Mouse (Mus musculus) heart, adult 11 months (tissue): Measurements from ENCODE around the gene Fat1.
A peak's percentile ranks its signal among the peaks of the same experiment; 100 is the strongest.
"Not testable (repeated sequence)": the region's sequence is repeated elsewhere in the genome, so short reads cannot be mapped to it uniquely, and the experiment has no call there.

Source experiments
- DNase-seq: peaks from one replicate; pipeline ENCODE4 v3.0.0; 2022

Gene Fat1

DNA sequence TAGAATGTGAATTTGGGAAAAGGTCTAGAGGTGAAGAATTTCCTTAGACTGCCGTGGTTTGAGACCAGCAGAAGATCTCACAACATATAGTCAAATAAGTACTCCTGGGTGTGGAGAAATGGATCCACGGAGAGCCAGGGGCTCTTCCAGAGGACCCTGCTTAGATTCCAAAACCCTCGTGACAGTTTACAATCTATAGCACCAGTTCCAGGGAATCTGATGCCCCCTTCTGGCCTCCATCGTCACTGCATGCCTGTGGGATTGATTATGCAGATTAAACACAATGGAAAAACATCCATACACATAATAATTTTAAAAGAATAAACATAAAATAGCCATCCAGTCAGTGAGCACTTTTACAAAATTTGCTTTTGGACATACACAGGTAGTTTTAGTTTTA is 75.4 kb downstream of the Fat1 start:
- no peak for DNase-seq

DNA sequence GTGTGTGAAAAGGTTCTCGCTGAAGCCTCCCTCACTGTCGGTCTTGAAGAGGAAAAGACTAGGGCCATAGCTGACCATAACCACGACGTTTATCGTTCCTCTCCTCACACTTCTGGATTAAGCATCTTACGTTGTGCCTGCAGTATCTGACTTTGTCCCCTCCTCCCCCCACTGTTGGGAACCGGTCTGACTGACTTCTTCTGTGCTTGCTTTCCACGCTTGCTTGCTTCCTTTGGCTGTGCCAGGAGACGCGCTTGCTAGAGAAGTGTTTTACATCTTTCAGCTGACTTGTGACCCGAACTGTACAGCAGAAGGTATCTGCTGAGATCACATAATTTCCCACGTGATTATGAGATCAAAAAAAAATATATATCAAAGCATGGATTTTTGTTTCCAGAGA is 76.5 kb downstream of the Fat1 start:
- peak; percentile 25 for DNase-seq

DNA sequence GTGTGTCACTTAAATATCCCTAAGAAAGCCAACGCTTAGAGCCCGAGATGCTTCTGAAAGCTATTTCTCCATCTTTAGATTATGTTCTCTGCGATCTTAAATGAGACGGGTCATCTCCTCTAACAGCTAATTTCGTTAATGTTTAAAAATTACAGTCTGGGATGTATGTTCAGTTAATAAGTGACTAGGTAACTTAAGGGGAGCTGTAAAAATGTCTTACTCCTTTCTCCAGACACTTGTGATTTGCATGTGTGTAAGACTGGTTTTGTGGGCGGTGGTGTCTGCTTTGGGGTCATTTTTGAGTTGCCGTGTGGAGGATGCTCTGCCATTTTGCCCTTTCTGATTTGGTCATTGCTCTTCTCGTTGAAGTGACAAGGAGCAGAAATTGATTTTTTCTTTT is 78.6 kb downstream of the Fat1 start:
- DNase-seq: peak; percentile 11

DNA sequence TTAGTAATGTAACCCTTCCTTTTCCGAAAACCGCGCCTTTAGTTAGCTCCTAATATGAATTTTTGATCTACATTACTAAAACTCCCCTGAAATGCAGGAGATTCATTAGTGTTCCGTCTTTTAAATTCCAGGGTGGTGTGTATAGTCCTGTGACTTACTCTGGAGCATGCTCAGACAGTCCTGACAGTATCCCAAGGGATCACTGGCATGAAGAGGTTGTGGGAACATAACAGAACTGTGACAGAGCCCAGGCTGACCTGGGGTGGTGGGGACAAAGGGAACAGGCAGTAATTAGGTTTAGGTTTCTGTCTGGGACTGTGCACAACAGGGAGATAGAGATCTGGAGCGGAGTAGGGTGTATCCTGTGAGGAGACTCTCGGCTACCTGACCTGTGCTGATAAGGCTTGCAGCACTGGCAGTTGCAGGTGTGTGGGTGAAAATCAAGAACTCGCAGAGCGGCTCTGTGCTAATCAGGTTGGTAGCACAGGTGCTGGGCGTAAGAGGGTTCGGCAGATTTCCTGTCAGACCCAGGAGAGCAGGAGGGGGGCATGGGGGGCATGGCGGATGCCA is 79.3 kb downstream of the Fat1 start:
- DNase-seq: peak; percentile 79

DNA sequence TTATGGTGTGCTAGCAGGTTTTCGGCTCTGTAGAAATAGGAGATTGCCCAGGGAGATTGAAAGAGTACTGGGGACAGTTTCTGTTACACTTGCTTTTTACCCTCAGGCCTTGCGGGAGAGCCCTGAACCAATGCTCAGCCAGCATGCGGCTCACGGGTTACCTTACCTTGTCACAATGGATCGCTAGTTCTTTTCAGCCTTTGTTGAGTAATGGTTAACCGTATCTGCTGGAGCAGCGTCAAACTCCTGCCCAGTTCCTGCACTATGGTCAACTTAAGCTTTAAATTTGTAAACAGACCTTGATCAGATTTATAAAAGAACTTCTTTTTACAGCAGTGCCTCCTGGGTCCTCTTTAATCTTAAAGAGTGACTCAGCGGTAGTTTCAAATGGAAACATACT is 80.6 kb downstream of the Fat1 start:
- peak; percentile 64 for DNase-seq

DNA sequence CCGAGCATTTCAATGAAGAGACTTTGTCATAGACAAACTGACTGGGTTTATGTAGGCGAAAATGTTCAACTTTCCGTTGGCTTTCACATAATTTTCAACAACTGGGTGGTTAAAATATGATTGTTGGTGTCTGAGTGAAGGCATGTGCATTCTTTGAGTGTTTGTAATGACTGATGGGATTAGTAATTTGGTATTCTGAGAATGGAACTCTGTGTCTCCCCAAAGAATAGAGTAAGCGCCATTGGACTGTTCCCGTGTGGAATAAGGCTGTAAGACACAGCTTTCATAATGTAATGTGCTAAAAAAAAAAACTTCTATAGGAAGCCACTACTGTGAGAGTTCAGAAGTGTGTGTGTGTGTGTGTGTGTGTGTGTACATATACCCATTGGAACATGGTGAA is 84.0 kb downstream of the Fat1 start:
- peak; percentile 13 for DNase-seq

DNA sequence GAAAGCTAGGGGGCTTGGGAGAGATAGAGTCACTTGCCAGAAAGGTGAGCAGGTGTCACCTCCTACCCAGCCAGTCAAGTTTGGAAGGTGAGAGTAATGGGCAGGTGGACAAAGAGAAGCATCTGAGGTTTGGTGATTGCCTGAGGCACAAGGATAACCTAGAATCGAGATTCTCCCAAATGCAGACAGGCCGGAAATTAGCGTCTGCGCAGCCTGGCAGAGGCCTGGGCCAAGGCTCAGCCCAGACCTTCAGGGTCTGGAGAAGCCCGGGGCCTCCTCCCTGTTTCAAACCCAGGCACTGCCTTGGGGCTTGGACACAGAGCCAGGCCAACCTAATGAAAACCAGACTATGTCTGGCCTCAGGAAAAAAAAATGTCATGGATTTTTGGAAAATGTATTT is 85.9 kb downstream of the Fat1 start:
- peak; percentile 87 for DNase-seq

DNA sequence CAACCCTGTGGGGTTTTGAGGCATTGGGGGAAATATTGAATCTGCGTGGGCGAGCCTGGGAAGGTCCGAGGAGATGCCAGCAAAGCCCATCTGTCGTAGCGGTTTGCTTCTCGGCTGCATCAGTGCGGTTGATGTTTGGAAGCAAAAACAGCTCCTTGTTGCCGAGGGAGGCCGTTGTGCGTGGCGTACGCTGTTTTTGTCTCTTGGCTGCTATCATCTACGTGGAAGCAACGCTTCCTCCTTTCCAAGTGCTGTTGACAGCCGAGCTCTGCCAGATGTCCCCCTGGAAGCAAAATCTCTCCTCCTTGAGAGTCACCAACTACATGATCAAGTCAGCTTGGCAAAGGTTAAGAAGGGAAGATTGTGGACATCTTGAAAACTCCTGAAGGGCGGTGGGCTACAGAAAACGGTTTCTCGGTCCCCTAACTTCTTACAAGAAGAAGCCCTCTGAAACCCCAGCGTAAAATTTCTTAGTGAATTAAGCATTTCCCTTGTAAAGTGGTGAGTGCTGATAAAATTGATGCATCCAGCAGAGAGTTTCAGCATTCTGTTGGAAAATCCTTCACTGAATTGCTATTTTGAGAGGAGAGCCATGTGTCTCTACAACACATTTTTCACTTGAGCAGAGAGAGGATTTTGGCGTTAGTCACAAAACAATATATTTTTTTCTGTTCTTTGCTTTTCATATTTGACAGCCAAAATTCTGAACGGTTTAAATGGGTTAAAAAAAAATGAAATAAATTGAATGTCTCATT is 86.8 kb downstream of the Fat1 start:
- DNase-seq: peak; percentile 92

DNA sequence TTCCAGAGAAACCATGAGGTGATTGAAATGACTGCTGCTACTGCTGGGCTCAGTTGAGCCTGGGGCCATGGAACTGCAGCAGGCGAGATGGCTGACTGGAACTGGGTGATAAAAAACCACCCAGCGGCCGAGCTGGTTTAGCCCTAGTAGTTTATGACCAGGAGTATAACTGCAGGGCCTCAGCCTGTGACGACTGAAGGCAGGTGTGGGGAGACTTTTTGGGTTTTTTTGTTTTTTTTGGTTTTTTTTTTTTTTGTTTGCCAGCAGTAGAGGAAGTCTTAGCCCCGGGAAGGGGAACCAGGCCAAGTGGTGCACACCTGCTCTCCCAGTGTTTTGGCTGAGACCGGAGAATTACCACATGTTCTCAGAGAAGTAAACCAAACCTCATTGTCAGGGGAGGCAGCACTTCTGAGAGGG is 92.8 kb downstream of the Fat1 start:
- peak; percentile 78 for DNase-seq

DNA sequence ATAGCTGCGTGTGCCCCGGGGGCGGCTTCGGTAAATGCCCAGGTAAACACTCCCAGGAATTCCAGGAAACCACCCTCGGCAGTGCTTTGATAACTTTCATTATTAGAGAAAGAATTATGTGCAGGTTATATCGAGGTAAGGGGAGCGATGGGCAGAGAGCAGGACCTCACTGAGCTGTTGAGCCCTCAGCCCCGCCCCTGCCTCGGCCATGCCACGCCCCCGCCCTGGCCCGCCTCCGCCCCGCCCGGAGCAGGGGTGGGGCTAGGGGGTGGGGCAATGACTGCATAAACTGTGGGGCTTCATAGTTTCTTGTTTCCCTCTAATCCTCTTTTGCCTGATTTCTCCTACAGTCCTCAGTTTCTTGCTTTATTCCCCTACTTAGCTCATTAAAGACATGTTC is 103.1 kb downstream of the Fat1 start:
- DNase-seq: peak; percentile 81

DNA sequence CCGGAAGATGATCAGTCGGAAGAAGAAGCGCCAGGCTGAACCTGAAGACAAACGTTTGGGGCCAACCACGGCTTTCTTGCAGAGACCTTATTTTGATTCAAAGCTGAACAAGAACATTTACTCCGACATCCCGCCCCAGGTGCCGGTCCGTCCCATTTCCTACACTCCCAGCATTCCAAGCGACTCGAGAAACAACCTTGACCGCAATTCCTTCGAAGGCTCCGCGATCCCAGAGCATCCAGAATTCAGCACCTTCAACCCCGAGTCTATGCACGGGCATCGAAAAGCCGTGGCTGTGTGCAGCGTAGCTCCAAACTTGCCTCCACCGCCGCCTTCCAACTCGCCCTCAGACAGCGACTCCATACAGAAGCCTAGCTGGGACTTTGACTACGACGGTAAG is 108.9 kb downstream of the Fat1 start:
- DNase-seq: peak; percentile 83

DNA sequence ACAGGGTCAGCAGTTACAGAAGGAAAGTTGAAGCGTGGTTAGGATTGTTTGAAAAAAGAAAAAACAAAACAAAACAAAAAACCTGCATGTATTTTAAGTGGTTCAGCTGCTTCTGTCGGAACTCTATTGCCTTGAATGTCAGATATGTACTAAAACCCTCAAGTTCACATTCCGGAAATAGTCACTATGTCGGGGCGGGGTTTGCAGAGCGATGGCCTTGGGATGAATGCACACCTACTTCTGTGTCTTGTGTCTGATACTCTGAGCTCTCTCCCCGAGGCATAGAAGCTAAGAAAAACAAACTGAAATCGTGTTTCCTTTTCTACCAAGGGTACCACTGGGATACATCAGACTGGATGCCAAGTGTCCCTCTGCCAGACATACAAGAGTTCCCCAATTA is 115.2 kb downstream of the Fat1 start:
- DNase-seq: no peak

DNA sequence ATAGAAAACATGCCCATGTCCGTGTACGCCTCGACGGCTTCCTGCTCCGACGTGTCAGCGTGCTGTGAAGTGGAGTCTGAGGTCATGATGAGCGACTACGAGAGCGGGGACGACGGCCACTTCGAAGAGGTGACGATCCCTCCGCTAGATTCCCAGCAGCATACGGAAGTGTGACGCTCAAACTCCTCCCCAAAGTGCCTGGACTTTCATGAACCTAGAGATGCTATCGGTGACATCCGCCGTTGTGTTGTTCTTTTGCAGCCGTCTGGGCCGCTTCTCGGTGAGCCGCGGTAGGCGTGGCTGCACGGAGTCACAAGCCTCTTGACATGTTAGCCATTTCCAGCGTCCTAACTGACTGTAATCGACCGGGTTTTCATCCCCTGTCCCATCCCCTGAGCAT is 116.0 kb downstream of the Fat1 start:
- peak; percentile 74 for DNase-seq

DNA sequence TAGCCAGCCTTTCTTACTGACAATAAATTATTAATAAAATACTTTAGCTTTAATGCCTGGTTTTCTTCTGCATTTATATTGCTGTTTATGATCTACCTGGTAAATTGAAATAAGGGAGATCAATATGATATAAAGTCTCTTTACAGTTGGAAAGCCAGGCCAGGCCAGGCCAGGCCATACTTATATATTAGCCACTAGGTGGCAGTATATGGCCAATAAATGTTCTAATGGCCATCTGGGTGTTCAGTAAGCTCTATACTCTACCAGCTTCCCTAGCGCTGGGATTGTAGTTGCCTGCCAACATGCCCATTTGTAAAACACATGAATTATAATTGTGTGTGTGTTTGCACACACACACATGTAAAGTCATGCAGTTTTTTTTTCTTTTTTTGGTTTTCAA is 117.0 kb downstream of the Fat1 start:
- DNase-seq: peak; percentile 31

DNA sequence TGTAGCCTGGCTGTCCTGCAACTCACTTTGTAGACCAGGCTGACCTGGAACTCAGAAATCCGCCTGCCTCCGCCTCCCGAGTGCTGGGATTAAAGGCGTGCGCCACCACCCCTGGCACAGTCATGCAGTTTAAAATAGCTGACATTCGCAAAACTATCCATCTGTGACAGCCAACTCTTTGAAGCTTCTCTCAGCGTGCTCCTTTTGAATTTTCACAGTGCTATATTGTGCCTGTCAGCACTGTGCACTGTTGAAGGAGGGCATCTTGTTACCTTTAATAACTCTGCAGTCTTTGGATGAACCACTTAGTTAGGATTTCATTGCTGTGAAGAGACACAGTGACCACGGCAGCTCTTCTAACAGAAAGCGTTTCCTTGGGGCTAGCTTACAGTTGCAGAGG is 117.4 kb downstream of the Fat1 start:
- DNase-seq: peak; percentile 28

DNA sequence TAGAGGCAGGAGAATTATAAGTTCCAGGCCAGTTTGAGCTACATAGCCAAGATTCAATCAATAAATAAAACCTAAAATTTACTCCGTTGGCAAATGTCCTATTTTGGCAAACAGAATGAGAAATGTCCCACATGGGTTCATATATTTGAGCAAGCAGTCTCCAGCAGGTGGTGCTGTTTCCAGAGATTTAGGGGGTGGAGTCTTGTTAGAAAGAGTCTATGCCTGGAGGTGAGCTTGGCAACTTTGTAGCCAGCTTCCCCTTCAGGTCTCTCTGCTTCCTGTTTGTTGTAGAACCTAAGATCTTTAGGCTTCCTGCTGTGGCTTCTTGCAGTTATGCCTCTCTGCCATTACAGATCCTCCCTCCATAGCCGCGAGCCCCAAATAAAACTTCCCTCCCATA is 120.3 kb downstream of the Fat1 start:
- DNase-seq: no peak

DNA sequence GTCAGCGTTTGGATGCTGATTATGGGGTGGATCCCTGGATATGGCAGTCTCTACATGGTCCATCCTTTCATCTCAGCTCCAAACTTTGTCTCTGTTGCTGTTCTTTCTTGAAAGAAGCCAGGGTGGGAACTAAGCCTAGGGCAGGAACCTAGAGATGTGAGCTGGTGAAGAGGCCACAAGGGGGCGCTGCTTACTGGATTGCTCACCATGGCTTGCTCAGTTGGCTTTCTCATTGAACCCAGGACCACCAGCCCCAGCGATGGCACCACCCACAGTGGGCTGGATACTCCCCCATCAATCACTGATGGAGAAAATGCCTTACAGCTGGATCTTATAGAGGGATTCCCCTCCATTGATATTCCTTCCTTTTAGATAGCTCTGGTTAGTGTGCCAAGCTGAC is 121.6 kb downstream of the Fat1 start:
- DNase-seq: no peak

DNA sequence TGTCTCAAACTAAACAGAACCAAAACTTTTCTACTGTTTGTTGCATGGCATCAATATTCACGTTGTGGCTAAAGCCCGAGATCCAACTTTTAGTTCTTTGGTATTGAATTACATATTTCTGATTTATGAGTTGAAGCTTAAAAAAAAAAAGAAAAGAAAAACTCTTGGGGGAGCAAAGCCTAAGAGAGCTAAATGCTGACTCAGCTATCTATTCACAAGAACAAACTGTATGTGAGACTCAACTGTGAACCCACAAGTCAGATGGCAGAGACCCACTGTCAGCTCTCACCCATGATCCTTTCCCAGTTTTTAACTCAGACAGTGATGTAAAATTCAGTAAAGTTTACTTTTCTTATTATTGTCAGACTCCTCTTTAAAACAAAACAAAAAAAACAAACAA is 124.8 kb downstream of the Fat1 start:
- no peak for DNase-seq

DNA sequence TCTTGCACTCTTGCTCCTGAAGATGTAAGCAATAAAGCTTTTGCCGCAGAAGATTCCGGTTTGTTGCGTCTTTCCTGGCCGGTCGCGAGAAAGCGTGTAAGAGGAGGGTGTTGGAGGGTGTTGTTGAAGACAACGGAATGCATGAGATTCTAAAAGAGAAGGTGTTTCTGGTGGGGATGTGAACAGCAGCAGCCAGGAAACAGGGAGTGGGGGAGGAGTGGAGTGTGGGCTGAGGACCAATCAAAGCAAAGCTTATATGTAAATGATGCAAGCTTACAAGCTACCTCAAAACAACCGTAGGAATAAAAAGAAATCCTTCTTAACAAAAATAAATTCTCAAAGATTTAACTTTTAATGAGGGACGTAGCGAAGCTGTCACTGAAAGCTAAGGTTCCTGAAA is 127.1 kb downstream of the Fat1 start:
- DNase-seq: no peak

DNA sequence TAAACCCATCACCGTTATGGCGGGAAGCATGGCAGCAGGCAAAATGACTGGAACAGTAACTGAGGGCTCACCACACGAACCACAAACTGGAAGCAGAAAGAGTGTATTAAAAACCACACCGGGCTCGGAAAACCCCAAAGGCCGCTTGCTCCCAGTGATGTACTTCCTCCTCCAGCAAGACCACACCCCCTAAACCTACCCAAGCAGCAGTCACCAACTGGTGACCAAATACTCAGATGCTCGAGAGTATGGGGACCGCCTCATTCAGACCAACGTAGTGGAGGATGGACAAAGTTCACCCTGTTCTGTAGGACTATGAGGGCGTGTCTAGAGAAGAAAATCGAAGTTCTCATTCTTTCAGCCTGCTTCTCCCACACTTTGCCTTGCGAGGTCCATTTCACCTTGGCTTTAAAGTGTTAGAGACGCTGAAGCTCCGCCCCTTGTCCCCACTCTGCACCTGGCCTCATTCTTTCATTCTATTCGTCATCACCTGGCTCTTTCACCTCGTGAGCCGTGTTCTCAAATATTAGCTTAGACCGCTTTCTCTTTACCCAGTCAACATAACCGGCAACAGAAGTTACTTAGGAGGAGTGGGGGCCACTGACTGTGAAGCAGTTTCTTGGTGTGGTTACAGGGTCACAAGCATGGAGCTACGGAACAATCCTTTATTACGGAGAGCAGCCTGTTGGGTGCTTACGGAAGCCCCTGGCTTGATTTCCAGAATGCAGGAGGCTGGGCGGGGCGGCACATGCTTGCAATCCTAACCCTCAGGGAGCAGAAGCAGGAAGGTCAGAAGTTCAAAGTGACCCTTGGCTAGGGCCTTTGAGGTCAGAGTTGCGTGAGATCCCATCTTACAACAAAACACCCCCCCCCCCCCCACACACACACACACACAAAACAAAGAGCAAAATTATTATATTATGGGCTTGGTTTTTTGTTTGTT is 128.0 kb downstream of the Fat1 start:
- no peak for DNase-seq

DNA sequence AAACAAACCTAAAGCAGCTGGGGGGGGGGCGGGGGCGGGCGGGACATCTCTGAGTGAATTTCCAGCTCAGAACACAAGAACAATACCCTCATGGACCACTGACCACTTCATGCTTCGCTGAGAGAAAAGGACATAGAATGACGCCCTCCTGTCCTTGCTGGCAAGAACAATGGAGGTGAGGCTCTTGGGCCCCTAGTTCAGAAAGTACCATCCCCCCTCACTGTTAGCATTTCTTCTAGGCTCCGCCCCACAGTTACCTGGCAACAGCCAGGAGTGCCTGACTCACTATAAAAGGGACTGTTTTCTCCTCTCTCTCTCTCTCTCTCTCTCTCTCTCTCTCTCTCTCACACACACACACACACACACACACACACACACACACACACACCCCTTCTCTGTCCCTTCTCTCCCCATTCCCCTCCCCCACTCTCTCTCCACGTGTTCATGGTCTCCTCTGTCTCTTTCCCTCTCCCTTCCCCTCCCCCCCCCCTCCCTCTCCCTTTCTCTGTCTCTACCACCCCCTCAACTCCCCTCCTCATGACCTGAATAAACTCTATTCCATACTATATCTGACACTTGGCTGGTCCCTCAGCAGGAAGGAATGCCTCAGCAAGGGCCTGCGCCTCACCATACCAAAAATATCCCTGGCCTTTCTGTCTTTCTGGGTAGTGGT is 129.1 kb downstream of the Fat1 start:
- no peak for DNase-seq

DNA sequence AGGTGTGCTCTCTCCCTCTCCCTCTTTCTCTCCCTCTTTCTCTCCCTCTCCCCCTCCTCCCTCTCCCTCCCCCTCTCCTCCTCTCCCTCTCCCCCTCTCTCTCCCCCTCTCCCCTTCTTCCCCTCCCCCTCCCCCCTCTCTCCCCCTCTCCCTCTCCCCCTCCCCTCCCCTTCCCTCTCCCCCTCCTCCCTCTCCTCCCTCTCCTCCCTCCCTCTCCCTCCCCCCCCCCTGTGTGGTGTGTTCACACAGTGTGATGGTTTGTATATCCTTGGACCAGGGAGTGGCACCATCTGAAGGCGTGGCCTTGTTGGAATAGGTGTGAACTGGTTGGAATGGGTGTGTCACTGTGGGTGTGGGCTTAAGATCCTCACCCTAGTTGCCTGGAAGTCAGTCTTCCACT is 130.1 kb downstream of the Fat1 start:
- DNase-seq: not testable (repeated sequence)

DNA sequence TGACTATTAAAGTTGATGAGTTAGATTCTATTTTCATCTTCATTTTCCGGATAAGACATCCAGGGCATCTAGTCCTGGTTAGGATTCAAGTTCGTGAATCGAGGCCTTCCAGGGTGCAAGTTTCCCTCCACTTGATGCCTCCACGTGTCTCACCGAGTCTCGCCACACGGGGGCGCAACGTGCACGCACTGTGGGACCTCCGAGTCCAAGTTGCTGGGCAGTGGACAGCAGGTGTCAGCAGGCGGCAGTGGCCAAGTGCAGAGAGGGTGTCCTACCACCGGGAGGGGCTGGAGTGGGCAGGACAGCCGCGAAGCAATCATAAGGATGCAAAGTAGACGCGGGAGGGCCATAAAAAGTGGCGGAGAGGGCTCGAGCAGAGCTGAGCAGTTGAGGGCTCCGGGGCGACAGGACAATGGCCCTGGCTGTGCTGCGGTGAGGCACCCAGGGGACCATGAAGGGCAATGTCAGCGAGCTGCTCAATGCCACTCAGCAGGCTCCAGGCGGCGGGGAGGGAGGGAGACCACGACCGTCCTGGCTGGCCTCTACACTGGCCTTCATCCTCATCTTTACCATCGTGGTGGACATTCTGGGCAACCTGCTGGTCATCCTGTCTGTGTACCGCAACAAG is 133.6 kb downstream of the Fat1 start, which contains the start of gene Mtnr1a:
Gene Mtnr1a (plus strand): TSS at position 379 of the 628 bp plus-strand sequence.
- peak; percentile 92 for DNase-seq
